Mouse (Mus musculus): ENCODE results near the gene Accsl. TPM values are rescaled to one million over a fixed set of nuclear protein-coding genes. Genes with fewer than 3 reads are reported as not detected.

The Accsl gene
- not detected for polyA plus RNA-seq (2015; fragmentation: Illumina TruSeq; extraction: RNeasy Lipid Tissue Mini Kit (QIAGEN cat#74804); ENCODE audit: insufficient read depth, low replicate concordance)

DNA sequence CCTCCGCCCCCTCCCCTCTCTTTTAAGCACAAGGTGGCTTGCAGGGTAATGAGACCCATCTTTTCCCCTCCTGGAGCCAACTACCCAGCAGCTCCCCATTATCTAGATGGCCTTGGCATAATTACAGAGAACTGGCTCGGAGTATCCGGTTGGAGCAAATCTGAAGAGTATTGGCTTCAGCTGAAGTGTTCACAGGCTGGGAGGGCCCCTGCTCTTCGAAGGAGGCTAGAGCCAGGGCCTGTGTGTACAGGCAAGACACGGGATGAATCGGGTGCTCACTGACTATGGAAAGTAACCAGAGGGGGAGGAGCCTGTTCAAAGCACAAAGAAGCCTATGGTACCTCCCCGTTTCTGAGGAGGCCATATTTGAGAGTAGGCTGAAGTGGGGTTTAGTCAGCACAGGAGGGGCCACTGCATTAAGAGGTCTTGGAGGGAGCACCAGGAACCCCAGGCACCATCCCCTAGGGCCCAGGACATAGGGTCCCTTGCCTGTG lies at the start of gene Accsl:
Accsl (minus strand) TSS at position 51 of the 494 bp plus-strand sequence.

DNA sequence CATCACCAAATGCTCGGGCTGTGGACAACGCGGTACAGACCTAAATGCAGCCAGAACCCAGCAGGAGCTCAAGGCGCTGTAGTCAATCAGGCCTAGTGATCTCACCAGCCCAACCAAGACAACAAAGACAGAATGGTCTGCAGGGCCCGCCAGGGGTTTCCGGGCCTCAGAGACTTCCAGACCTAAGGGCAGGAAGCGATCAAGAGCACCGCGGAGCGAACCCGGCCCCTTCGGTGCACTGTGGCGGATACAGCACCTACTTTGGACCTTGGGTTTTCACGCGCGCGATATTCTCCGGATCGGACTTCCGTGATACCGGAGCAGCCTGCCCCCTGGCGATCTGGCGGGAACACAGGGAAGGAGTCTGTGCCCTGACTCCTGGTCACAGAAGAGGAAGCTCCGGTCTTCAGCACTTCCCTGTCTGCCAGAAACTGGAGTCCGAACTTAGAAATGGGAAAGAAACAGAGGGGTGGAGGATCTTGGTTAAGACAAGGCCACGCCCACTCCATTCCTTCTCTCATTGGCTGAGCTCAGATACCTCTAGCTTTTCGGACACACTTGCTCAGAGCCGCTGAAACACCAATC lies 19.4 kb downstream of the Accsl start, which contains the start of gene Accs:
Accs (minus strand) TSS at position 439 of the 585 bp plus-strand sequence.

DNA sequence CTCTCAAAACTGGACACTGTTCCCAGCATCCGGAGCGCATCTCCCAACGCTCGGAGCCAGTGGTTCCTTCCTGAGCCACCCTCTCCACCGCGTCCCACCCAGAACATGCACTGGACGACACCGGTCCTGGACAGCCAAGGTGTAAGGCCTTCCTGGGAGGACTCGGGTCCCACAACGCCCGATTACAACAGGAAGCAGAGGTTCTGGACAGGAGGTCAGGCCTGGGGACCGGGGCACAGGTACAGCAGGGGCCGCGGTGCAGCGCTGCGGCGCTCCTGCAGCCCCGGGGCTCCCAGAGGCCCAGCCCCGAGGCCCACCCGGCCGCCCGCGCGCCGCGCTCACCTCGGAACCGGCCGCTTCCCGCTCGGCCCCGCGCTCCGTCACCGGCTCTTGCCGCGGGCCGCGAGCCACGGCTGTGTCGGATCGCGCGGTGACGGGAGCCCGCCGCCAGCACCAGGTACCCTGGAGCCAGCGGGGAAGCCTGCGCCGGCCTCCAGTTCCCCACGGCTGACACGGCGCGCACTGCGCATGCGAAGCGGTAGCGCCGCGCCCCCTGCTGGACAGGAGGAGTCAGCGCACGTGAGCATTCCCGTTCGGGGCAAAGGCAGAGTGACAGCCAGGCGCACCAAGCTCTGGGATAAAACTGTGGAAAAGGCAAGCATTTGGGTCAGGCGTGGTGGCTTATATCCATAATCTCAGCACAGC lies 46.8 kb downstream of the Accsl start, which contains the start of gene Ext2:
Ext2 (minus strand) TSS at position 524 of the 705 bp plus-strand sequence.

Other genes starting within 250 kb of the Accsl start
- gene Alx4, start 226.8 kb downstream of the Accsl start, polyA plus RNA-seq (2015; fragmentation: Illumina TruSeq; extraction: RNeasy Lipid Tissue Mini Kit (QIAGEN cat#74804); ENCODE audit: insufficient read depth, low replicate concordance), result 0.94 TPM
- gene Ext2, start 46.6 kb downstream of the Accsl start, polyA plus RNA-seq (2015; fragmentation: Illumina TruSeq; extraction: RNeasy Lipid Tissue Mini Kit (QIAGEN cat#74804); ENCODE audit: insufficient read depth, low replicate concordance), result 19.1 TPM
- gene Accs, start 19.2 kb downstream of the Accsl start, polyA plus RNA-seq (2015; fragmentation: Illumina TruSeq; extraction: RNeasy Lipid Tissue Mini Kit (QIAGEN cat#74804); ENCODE audit: insufficient read depth, low replicate concordance), result 11.3 TPM
- gene Gm13889, start 88.0 kb upstream of the Accsl start, polyA plus RNA-seq (2015; fragmentation: Illumina TruSeq; extraction: RNeasy Lipid Tissue Mini Kit (QIAGEN cat#74804); ENCODE audit: insufficient read depth, low replicate concordance), result 1.4 TPM
- not detected for gene Gm27027, start 127.2 kb upstream of the Accsl start, polyA plus RNA-seq (2015; fragmentation: Illumina TruSeq; extraction: RNeasy Lipid Tissue Mini Kit (QIAGEN cat#74804); ENCODE audit: insufficient read depth, low replicate concordance)
- gene Alkbh3, start 141.7 kb upstream of the Accsl start, polyA plus RNA-seq (2015; fragmentation: Illumina TruSeq; extraction: RNeasy Lipid Tissue Mini Kit (QIAGEN cat#74804); ENCODE audit: insufficient read depth, low replicate concordance), result 44.0 TPM